Mouse (Mus musculus): Measurements from ENCODE around the gene Dld.

DNA sequence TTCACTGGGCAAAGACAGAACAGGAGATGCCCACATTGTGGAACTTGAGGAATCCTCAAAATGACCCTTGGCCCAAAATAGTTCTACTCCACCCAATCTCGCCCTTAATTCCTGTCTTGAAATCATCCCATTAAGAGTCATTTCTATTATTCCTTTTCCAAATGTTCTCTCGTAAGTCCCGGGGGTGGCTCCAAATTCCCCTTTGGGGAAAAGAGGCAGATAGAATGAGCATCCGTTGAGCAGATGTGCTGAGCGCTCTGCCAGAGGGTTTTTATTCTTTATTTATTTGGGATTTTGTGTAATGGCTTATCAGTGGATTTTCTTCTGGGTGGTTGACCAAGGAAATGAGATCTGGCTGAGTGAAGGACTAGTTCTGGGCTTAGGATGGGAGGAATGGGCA lies 16.5 kb upstream of the Dld start:
- TF ChIP-seq POLR2A (IDR thresholded peaks at IDR 0.05; ENCODE audit: borderline replicate concordance, insufficient read depth, low read length), result no peak
- TF ChIP-seq CTCF (IDR thresholded peaks at IDR 0.05; ENCODE audit: borderline replicate concordance, insufficient read depth, low read depth, low read length), result no peak

All from cerebellum, adult 2 months (tissue).